Mouse (Mus musculus) testis, adult 2 months (tissue): ENCODE measurements around the gene Ncoa1.

ENCODE experiments used
- CTCF ChIP-seq: fragments of 200-500 bp; IDR thresholded peaks from 2 replicates; pipeline ENCODE4 v1.5.1; 2012; ENCODE audit warnings: low read depth, mild to moderate bottlenecking, inconsistent platforms, low read length, moderate library complexity; ENCODE audit not compliant: control insufficient read depth, insufficient read depth, insufficient replicate concordance
- POLR2A ChIP-seq: fragments of 200-500 bp; IDR thresholded peaks from 2 replicates; pipeline ENCODE4 v1.6.1; 2012; ENCODE audit warnings: low read depth, mild to moderate bottlenecking, inconsistent platforms, low read length, moderate library complexity; ENCODE audit not compliant: control insufficient read depth

DNA sequence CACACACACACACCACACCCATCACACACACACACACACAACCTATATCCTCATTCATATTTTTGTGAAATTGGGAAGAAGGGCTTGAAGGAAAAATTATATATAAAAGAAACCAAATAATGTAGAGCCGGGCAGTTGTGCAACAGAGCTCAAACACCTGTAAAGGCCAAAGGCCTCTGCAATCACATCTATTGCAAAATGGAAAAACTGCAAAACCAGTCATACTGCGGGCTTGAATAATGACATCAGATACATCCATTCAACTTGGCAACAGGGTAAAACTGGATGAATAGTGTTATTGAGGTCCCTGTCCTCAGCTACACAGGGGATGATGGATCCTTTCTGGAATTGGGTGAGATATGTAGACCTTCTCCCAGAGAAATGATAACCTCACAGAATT is 13.3 kb downstream of the Ncoa1 start:
- TF ChIP-seq CTCF (no peak), POLR2A (no peak)
